In the genomic region with DNA sequence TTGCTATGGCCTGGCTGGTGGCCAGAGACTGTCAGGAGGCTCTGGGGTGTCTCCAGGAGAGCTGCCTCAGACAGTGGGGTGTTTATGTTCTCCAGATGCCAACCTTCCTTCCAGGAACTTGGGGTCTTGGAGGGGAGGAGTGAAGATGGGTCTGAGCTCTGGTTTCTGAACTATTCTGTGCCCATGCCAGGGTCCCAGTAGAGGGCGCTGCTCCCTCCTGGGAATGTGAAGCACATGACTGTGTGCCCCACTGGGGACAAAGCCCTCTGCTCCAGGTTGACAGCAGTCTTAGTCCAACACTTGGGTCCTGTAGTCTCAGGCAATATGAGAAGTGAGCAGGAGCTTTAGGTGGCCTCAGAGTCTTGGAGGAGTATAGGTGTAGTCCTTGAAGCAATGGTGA, we compare ENCODE assay signal across 9 mouse cellular contexts. TPM values are rescaled to one million over a fixed set of nuclear protein-coding genes. Genes with fewer than 3 reads are reported as not detected.
DNase-seq lines count a peak whose midpoint lies in the region; ATAC-seq and TF ChIP-seq lines count a peak whose summit lies in the region.
"Had no signal": no experiment of that assay in that cellular context is flagged by ENCODE, and none has a peak within 500 bp of the region (broad histone marks: within the 10 kb centered on the region; RNA-seq: fewer than 3 reads in every experiment).

No protein-coding gene starts in this region.

- H3K27me3 ChIP-seq in hindbrain, postnatal 0 days (ENCODE audit: insufficient read depth, low read length): no peaks in the 10 kb centered on the region
- H3K27me3 ChIP-seq in hindbrain, embryonic 14.5 days (ENCODE audit: control insufficient read depth, insufficient read depth, low read length): no peaks in the 10 kb centered on the region
- 0 out of 2 replicates have a peak, but pooled peaks cover 3% of the 10 kb centered on the region for H3K27me3 ChIP-seq in E14TG2a.4 (ENCODE audit: insufficient read depth, low read length)
- no peaks in the 10 kb centered on the region for H3K27me3 ChIP-seq in liver, embryonic 14.5 days (ENCODE audit: control insufficient read depth, insufficient read depth, low read length)
- H3K27me3 ChIP-seq: hindbrain, embryonic 15.5 days had no signal

- intact Hi-C loops in heart, postnatal 14 days (cut with DNase I): loop anchor here (2.0 kb wide), 2 partner anchors 22 to 192 kb away; no protein-coding TSS in a partner anchor

- H3K4me2 ChIP-seq in hindbrain, postnatal 0 days (ENCODE audit: low read depth, low read length): no peak overlapping the region
- no peak overlapping the region for H3K4me2 ChIP-seq in hindbrain, embryonic 14.5 days (replicated peaks)
- no peak overlapping the region for H3K4me2 ChIP-seq in liver, embryonic 14.5 days (ENCODE audit: low read depth)
- H3K4me2 ChIP-seq: hindbrain, embryonic 15.5 days had no signal

- no peak for DNase-seq in hindbrain, postnatal 0 days (ENCODE audit: low spot score)
- no peak for DNase-seq in hindbrain, embryonic 14.5 days (ENCODE audit: low spot score)
- DNase-seq in embryo, embryonic 10.5 days (ENCODE audit: low spot score): peak; percentile 41
- DNase-seq in liver, embryonic 14.5 days (ENCODE audit: low read depth in 3 of 3, low spot score in 3 of 3): no peak
- no peak for DNase-seq in layer of hippocampus, postnatal 36 days
- DNase-seq in heart, postnatal 14 days: no peak
- DNase-seq in gastrocnemius, postnatal 25 days: no peak

- no peaks in the 10 kb centered on the region for H3K4me1 ChIP-seq in hindbrain, postnatal 0 days (ENCODE audit: insufficient read depth, low read length)
- no peaks in the 10 kb centered on the region for H3K4me1 ChIP-seq in hindbrain, embryonic 14.5 days (replicated peaks; ENCODE audit: control insufficient read depth, insufficient read depth, low read length)
- H3K4me1 ChIP-seq in E14TG2a.4 (replicated peaks; ENCODE audit: low read depth, low read length): peaks cover 14% of the 10 kb centered on the region
- H3K4me1 ChIP-seq in liver, embryonic 14.5 days (replicated peaks; ENCODE audit: control insufficient read depth in 2 of 2, insufficient read depth in 2 of 2, low read length in 1 of 2): peaks cover 0 to 7% of the 10 kb centered on the region in 2 experiments; a peak in 1 of 4 replicates

- no peaks in the 10 kb centered on the region for H3K36me3 ChIP-seq in hindbrain, postnatal 0 days (ENCODE audit: insufficient read depth, low read length)
- H3K36me3 ChIP-seq in hindbrain, embryonic 14.5 days (replicated peaks; ENCODE audit: control insufficient read depth, insufficient read depth): no peaks in the 10 kb centered on the region
- no peaks in the 10 kb centered on the region for H3K36me3 ChIP-seq in E14TG2a.4 (ENCODE audit: insufficient read depth, low read length)
- no peaks in the 10 kb centered on the region for H3K36me3 ChIP-seq in liver, embryonic 14.5 days (replicated peaks; ENCODE audit: control insufficient read depth, insufficient read depth, low read depth)
- H3K36me3 ChIP-seq: hindbrain, embryonic 15.5 days had no signal

- peak; percentile 49 for TF ChIP-seq CTCF in hindbrain, postnatal 0 days (IDR thresholded peaks at IDR 0.05; ENCODE audit: low read depth)
- peak; percentile 60 for TF ChIP-seq CTCF in E14TG2a.4 (conservative IDR thresholded peaks at IDR 0.05; ENCODE audit: low read length)
- peak; percentile 58 for TF ChIP-seq CTCF in liver, embryonic 14.5 days (IDR thresholded peaks at IDR 0.05; ENCODE audit: low read depth)

- no peak for ATAC-seq in hindbrain, postnatal 0 days
- ATAC-seq in hindbrain, embryonic 14.5 days (ENCODE audit: low FRiP score): no peak
- ATAC-seq in liver, embryonic 14.5 days (ENCODE audit: insufficient read depth): no peak

- no peak overlapping the region for H3K27ac ChIP-seq in hindbrain, postnatal 0 days
- H3K27ac ChIP-seq in hindbrain, embryonic 14.5 days: no peak overlapping the region
- H3K27ac ChIP-seq in liver, embryonic 14.5 days: no peak overlapping the region
- H3K27ac ChIP-seq: hindbrain, embryonic 15.5 days had no signal

- TF ChIP-seq EP300 in liver, embryonic 14.5 days (IDR thresholded peaks at IDR 0.05; ENCODE audit: low read depth): no peak

- 5% methylated on average over 1 of the region's 1 CpGs for WGBS in hindbrain, postnatal 0 days
- 17% methylated on average over 1 of the region's 1 CpGs for WGBS in hindbrain, embryonic 14.5 days
- 0% methylated on average over 1 of the region's 1 CpGs for WGBS in liver, embryonic 14.5 days (ENCODE audit: insufficient replicate concordance)

- no peak overlapping the region for H3K4me3 ChIP-seq in hindbrain, postnatal 0 days (ENCODE audit: low read length)
- no peak overlapping the region for H3K4me3 ChIP-seq in hindbrain, embryonic 14.5 days (replicated peaks; ENCODE audit: low read length)
- no peak overlapping the region for H3K4me3 ChIP-seq in E14TG2a.4 (replicated peaks; ENCODE audit: low read length)
- H3K4me3 ChIP-seq in liver, embryonic 14.5 days (ENCODE audit: insufficient read depth in 1 of 2, low read depth in 2 of 2, low read length in 2 of 2): no peak overlapping the region
- H3K4me3 ChIP-seq: hindbrain, embryonic 15.5 days had no signal

- H3K9me3 ChIP-seq in hindbrain, postnatal 0 days (ENCODE audit: low read length): no peaks in the 10 kb centered on the region
- no peaks in the 10 kb centered on the region for H3K9me3 ChIP-seq in hindbrain, embryonic 14.5 days (ENCODE audit: control insufficient read depth, low read length)
- H3K9me3 ChIP-seq in E14TG2a.4 (ENCODE audit: low read length): no peaks in the 10 kb centered on the region
- H3K9me3 ChIP-seq in liver, embryonic 14.5 days (ENCODE audit: control insufficient read depth, low read length): no peaks in the 10 kb centered on the region
- H3K9me3 ChIP-seq: hindbrain, embryonic 15.5 days had no signal

- no peak overlapping the region for H3K9ac ChIP-seq in hindbrain, postnatal 0 days (replicated peaks; ENCODE audit: low read length)
- H3K9ac ChIP-seq in hindbrain, embryonic 14.5 days: no peak overlapping the region
- H3K9ac ChIP-seq in liver, embryonic 14.5 days (replicated peaks): no peak overlapping the region
- H3K9ac ChIP-seq: hindbrain, embryonic 15.5 days had no signal

RNA-seq across cellular contexts. Expression of a gene that starts 11.5 kb away (rescaled TPM):
- 29.2 and 30.9 TPM in 2 replicates for total RNA-seq in hindbrain, postnatal 0 days (2014; rRNA removed)
- polyA plus RNA-seq in hindbrain, postnatal 0 days (2015; fragmentation: Nextera tagmentation; extraction: Ambion mirVana): 16.7 and 19.2 TPM in 2 replicates
- 10.1 and 10.8 TPM in 2 replicates for polyA plus RNA-seq in hindbrain, embryonic 14.5 days (2014; fragmentation: Nextera tagmentation; extraction: Ambion mirVana)
- polyA plus RNA-seq in liver, embryonic 14.5 days (2012; rRNA removed): 0.12 and 0.17 TPM in 2 replicates
- polyA plus RNA-seq in liver, embryonic 14.5 days (2014; fragmentation: Nextera tagmentation; extraction: Ambion mirVana): 0.20 TPM in 1 of 2 replicates, not detected in the other
- total RNA-seq in layer of hippocampus, postnatal 36 days (2021): 10 to 100 TPM; 40.1 to 44.9 TPM
- under 1 TPM; 0.41 TPM for total RNA-seq in heart, postnatal 14 days (2021)
- under 1 TPM; 0.10 to 0.16 TPM for total RNA-seq in gastrocnemius, postnatal 25 days (2021)

RNA-seq across cellular contexts. Expression of a gene that starts 29.6 kb away (rescaled TPM):
- total RNA-seq in hindbrain, postnatal 0 days (2014; rRNA removed): 50.1 and 50.4 TPM in 2 replicates
- polyA plus RNA-seq in hindbrain, postnatal 0 days (2015; fragmentation: Nextera tagmentation; extraction: Ambion mirVana): 89.1 and 90.6 TPM in 2 replicates
- polyA plus RNA-seq in hindbrain, embryonic 14.5 days (2014; fragmentation: Nextera tagmentation; extraction: Ambion mirVana): 72.7 and 83.7 TPM in 2 replicates
- 11.0 and 11.8 TPM in 2 replicates for polyA plus RNA-seq in liver, embryonic 14.5 days (2012; rRNA removed)
- polyA plus RNA-seq in liver, embryonic 14.5 days (2014; fragmentation: Nextera tagmentation; extraction: Ambion mirVana): 8.8 TPM in 2 replicates
- 10 to 100 TPM; 42.8 to 46.6 TPM for total RNA-seq in layer of hippocampus, postnatal 36 days (2021)
- 10 to 100 TPM; 32.4 to 37.2 TPM for total RNA-seq in heart, postnatal 14 days (2021)
- total RNA-seq in gastrocnemius, postnatal 25 days (2021): 10 to 100 TPM; 27.9 to 30.2 TPM

RNA-seq across cellular contexts. Expression of a gene that starts 32.7 kb away (rescaled TPM):
- total RNA-seq in hindbrain, postnatal 0 days (2014; rRNA removed): not detected in 2 replicates
- 0.19 and 0.30 TPM in 2 replicates for polyA plus RNA-seq in hindbrain, postnatal 0 days (2015; fragmentation: Nextera tagmentation; extraction: Ambion mirVana)
- 0.32 TPM in 1 of 2 replicates, not detected in the other for polyA plus RNA-seq in hindbrain, embryonic 14.5 days (2014; fragmentation: Nextera tagmentation; extraction: Ambion mirVana)
- 0.03 TPM in 1 of 2 replicates, not detected in the other for polyA plus RNA-seq in liver, embryonic 14.5 days (2012; rRNA removed)
- polyA plus RNA-seq in liver, embryonic 14.5 days (2014; fragmentation: Nextera tagmentation; extraction: Ambion mirVana): not detected in 2 replicates
- total RNA-seq in layer of hippocampus, postnatal 36 days (2021): under 1 TPM; 0.46 to 0.77 TPM
- total RNA-seq in heart, postnatal 14 days (2021): not detected
- total RNA-seq in gastrocnemius, postnatal 25 days (2021): 10 to 100 TPM in 1 of 2 experiments, 1 to 10 TPM in 1; 4.8 to 14.4 TPM

RNA-seq across cellular contexts. Expression of a gene that starts 39.9 kb away (rescaled TPM):
- total RNA-seq in hindbrain, postnatal 0 days (2014; rRNA removed): 8.7 and 9.9 TPM in 2 replicates
- 4.4 and 5.3 TPM in 2 replicates for polyA plus RNA-seq in hindbrain, postnatal 0 days (2015; fragmentation: Nextera tagmentation; extraction: Ambion mirVana)
- 9.1 and 10.0 TPM in 2 replicates for polyA plus RNA-seq in hindbrain, embryonic 14.5 days (2014; fragmentation: Nextera tagmentation; extraction: Ambion mirVana)
- 0.31 and 0.47 TPM in 2 replicates for polyA plus RNA-seq in liver, embryonic 14.5 days (2012; rRNA removed)
- polyA plus RNA-seq in liver, embryonic 14.5 days (2014; fragmentation: Nextera tagmentation; extraction: Ambion mirVana): 0.25 and 0.53 TPM in 2 replicates
- 10 to 100 TPM; 10.5 to 12.3 TPM for total RNA-seq in layer of hippocampus, postnatal 36 days (2021)
- 10 to 100 TPM; 27.9 to 36.3 TPM for total RNA-seq in heart, postnatal 14 days (2021)
- 1 to 10 TPM; 8.2 to 8.7 TPM for total RNA-seq in gastrocnemius, postnatal 25 days (2021)

Comparison
In these comparisons a context has a peak if more than half of its experiments do, and no peak if none do; other contexts are left out.
1. RNA of a gene that starts 11.5 kb away (total RNA-seq): 40.1 to 44.9 TPM in layer of hippocampus, postnatal 36 days and 29.2 to 30.9 TPM in hindbrain, postnatal 0 days; 0.41 TPM in heart, postnatal 14 days and 0.10 to 0.16 TPM in gastrocnemius, postnatal 25 days; every median in the first group is over 10 times any median in the second.
2. Peak in every context shown above with its lines, with median percentiles within 50 percentile points of each other: CTCF ChIP-seq.